Mouse (Mus musculus) E14TG2a.4 (cell line): ENCODE measurements at regions not wholly inside any gene's neighbourhood (a gene's known extent, or its start where the extent isn't known, plus 50 kb on each side); places are given as distances from the start of the nearest gene placed in this dataset.
A peak's percentile ranks its signal among the peaks of the same experiment; 100 is the strongest.

Source experiments
- H3K27me3 ChIP-seq: 2 replicates; pipeline ENCODE4 v1.6.1; 2014; ENCODE audit warnings: low read length, control low read depth; ENCODE audit not compliant: insufficient read depth
- H3K36me3 ChIP-seq: 2 replicates; pipeline ENCODE4 v1.6.1; 2014; ENCODE audit warnings: low read length, control low read depth; ENCODE audit not compliant: insufficient read depth
- H3K4me1 ChIP-seq: replicated peaks from 2 replicates; pipeline ENCODE4 v1.6.1; 2014; ENCODE audit warnings: low read depth, low read length, control low read depth
- H3K4me3 ChIP-seq: replicated peaks from 2 replicates; pipeline ENCODE4 v1.5.1; 2014; ENCODE audit warnings: mild to moderate bottlenecking, low read length
- H3K9me3 ChIP-seq: 2 replicates; pipeline ENCODE4 v1.6.1; 2014; ENCODE audit warnings: low read length, control low read depth
- CTCF ChIP-seq: conservative IDR thresholded peaks from 2 replicates; pipeline ENCODE4 v1.5.1; 2014; ENCODE audit warnings: low read length
- NANOG ChIP-seq: IDR thresholded peaks from 2 replicates; pipeline ENCODE4 v1.6.1; 2014; ENCODE audit warnings: borderline replicate concordance, low read length, mixed read lengths
- POU5F1 ChIP-seq: IDR thresholded peaks from 2 replicates; pipeline ENCODE4 v1.6.1; 2014; ENCODE audit warnings: low read length, borderline replicate concordance

- Histone ChIP-seq H3K9me3 (no peaks in the 10 kb centered on the region), H3K36me3 (no peaks in the 10 kb centered on the region), H3K4me3 (no peak overlapping the region), H3K4me1 (no peaks in the 10 kb centered on the region), H3K27me3 (no peaks in the 10 kb centered on the region)
- TF ChIP-seq NANOG: no peak
- no peak for TF ChIP-seq POU5F1
- TF ChIP-seq CTCF: no peak
Measured at GRCm38 (mm10) chr10:22908640-22909039, 88.7 kb upstream of the Tcf21 start.

DNA sequence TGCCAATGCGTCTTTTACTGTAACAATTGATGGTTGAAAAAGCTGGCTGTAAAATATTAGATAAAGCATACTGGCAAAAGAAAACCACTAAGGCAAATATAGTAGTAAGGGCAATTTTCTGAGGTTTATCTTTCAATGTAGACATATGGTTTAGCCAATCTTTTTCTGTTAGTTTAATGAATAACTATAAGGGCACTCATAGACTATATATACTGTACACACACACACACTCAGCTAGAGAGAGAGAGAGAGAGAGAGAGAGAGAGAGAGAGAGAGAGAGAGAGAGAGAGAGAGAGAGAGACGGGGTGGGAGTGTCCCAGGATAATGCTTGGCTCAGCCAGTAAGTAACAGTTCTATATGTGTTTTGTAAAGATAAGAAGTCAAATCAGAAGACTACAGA, 85.3 kb upstream of the Tcf21 start:
- H3K9me3 ChIP-seq: no peaks in the 10 kb centered on the region
- H3K36me3 ChIP-seq: no peaks in the 10 kb centered on the region
- H3K4me3 ChIP-seq: no peak overlapping the region
- H3K27me3 ChIP-seq: no peaks in the 10 kb centered on the region
- H3K4me1 ChIP-seq: no peaks in the 10 kb centered on the region
- no peak for TF ChIP-seq NANOG
- TF ChIP-seq CTCF: no peak
- no peak for TF ChIP-seq POU5F1

DNA sequence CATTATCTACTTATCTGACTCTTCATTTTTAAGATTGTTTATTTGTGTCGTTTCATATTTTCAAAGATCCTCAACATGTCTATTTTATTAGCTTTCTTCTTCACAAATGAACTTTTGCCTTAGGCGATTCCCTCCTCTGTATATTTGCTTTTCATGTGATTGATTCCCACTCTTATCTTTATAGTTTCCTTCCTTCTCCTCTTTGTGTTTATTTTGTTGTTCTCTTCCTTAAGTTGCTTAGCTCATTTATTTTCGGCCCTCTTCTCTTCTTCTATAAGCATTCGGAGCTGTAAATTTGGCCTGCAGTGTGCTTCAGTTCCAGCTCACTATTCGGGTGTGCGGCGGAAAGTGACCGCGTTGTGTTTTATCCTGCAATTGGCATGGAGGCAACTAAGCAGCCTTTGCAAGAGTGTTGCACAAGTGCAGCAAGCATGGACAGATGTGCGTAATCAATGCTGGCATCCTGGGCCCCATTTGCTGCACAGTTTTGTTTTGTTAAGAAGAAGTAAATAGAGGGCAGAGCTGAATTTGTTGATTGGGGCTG, 73.5 kb upstream of the Tcf21 start:
- no peak overlapping the region for H3K4me3 ChIP-seq
- no peaks in the 10 kb centered on the region for H3K9me3 ChIP-seq
- no peak for TF ChIP-seq NANOG
- TF ChIP-seq POU5F1: no peak
- TF ChIP-seq CTCF: no peak
- no peaks in the 10 kb centered on the region for H3K36me3 ChIP-seq
- no peaks in the 10 kb centered on the region for H3K27me3 ChIP-seq
- H3K4me1 ChIP-seq: no peaks in the 10 kb centered on the region

DNA sequence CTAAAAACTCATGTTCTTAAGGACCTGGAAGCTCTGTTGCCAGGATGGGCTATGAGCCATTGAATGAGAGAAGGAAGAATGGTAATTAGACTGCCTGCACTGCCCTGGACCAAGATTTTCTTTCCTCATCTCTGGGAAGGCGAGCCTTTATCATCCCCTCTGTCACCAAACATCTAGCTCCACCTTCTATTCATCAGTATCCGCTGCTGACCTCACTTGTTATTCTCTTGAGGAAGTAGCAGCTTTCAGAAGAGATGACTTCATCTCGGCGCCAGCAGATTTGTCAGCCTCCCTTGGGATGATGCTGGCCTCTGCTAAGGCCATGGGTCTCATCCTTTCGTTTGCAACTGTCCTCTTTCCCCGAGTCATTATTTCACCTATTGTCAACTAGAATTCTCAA, 67.5 kb upstream of the Tcf21 start:
- Histone ChIP-seq H3K27me3 (peaks cover 4% of the 10 kb centered on the region), H3K36me3 (no peaks in the 10 kb centered on the region), H3K4me1 (no peaks in the 10 kb centered on the region), H3K9me3 (no peaks in the 10 kb centered on the region; the same call in 1 of the 2 replicates), H3K4me3 (no peak overlapping the region)
- TF ChIP-seq NANOG: no peak
- TF ChIP-seq POU5F1: no peak
- TF ChIP-seq CTCF: no peak

GRCm38 (mm10) chr10:22879714-22880113, 59.7 kb upstream of the Tcf21 start:
- H3K4me1 ChIP-seq: peaks cover 28% of the 10 kb centered on the region

GRCm38 (mm10) chr10:22877536-22878130, 57.7 kb upstream of the Tcf21 start:
- H3K36me3 ChIP-seq: no peaks in the 10 kb centered on the region
- H3K4me1 ChIP-seq: peaks cover 28% of the 10 kb centered on the region
- no peaks in the 10 kb centered on the region for H3K9me3 ChIP-seq
- no peak for TF ChIP-seq POU5F1
- TF ChIP-seq CTCF: no peak
- TF ChIP-seq NANOG: no peak
- H3K27me3 ChIP-seq: peaks cover 29% of the 10 kb centered on the region
- no peak overlapping the region for H3K4me3 ChIP-seq

More at GRCm38 (mm10) chr10:22879714-22880113, 59.7 kb upstream of the Tcf21 start:
- H3K4me3 ChIP-seq: no peak overlapping the region
- H3K27me3 ChIP-seq: peaks cover 29% of the 10 kb centered on the region
- TF ChIP-seq NANOG (peak; percentile 88), POU5F1 (no peak)
- no peaks in the 10 kb centered on the region for H3K36me3 ChIP-seq
- H3K9me3 ChIP-seq: no peaks in the 10 kb centered on the region

DNA sequence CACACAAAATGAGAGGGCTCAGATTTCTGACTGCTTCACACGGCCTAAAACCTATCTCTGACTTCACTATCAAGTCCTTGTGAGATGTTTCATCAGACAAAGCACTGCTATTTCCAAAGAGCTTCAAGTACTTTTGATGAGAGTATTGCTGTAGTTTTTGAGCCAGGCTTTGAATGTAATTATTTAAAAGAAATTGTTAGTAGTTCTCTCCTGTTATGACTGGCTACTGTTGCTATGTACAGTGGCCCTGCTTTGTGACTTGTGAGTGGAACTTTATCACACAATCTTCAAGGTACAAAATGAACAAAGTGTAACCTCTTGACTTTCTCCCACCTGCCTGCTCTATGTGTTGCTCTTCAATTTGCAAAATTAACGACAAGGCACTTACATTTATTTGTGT, 57.1 kb upstream of the Tcf21 start:
- no peaks in the 10 kb centered on the region for H3K36me3 ChIP-seq
- H3K9me3 ChIP-seq: no peaks in the 10 kb centered on the region
- no peak overlapping the region for H3K4me3 ChIP-seq
- H3K4me1 ChIP-seq: peaks cover 28% of the 10 kb centered on the region
- peaks cover 29% of the 10 kb centered on the region for H3K27me3 ChIP-seq
- no peak for TF ChIP-seq POU5F1
- TF ChIP-seq NANOG: no peak
- no peak for TF ChIP-seq CTCF

- Histone ChIP-seq H3K27me3 (peaks cover 18% of the 10 kb centered on the region), H3K4me1 (peaks cover 21% of the 10 kb centered on the region), H3K9me3 (no peaks in the 10 kb centered on the region), H3K4me3 (no peak overlapping the region), H3K36me3 (no peaks in the 10 kb centered on the region)
- TF ChIP-seq NANOG (no peak), CTCF (no peak), POU5F1 (no peak)
Measured at GRCm38 (mm10) chr10:22875675-22876074, 55.7 kb upstream of the Tcf21 start.

DNA sequence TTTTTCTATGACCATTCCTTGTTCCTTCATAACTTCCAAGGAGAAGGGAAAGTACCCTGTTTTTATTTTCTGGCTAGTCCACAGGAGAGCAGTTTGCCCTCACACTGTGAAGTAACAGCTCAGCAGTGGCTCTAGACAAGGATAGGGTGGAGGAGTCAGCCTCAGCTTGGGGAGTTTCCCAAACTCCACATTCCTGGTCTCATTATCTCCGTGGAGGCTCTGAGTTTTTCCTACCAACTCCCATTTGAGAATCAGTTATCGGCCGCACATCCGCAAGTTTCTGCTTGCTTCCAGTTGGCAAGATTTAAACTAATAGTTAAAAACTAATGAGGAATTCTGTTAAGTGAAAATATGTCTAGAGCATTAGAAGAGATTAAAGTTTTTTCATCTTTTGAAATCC, 55.2 kb upstream of the Tcf21 start:
- H3K9me3 ChIP-seq: no peaks in the 10 kb centered on the region
- no peaks in the 10 kb centered on the region for H3K36me3 ChIP-seq
- peaks cover 15% of the 10 kb centered on the region for H3K27me3 ChIP-seq
- H3K4me3 ChIP-seq: no peak overlapping the region
- no peak for TF ChIP-seq CTCF
- TF ChIP-seq NANOG: no peak
- TF ChIP-seq POU5F1: no peak
- peaks cover 17% of the 10 kb centered on the region for H3K4me1 ChIP-seq
